Mouse (Mus musculus): ENCODE measurements around the gene Usp31. TPM values are rescaled to one million over a fixed set of nuclear protein-coding genes. Genes with fewer than 3 reads are reported as not detected.

Usp31 gene
- 2.1 and 3.2 TPM in 2 replicates for polyA plus RNA-seq (2012; rRNA removed)

GRCm38 (mm10) chr7:121707073-121707667 is at the start of gene Usp31:
Gene Usp31 (minus strand): TSS chr7:121707253.
- DNase-seq (ENCODE audit: low read depth in 1 of 2, low spot score in 2 of 2): peak; percentile 88 to 93
- TF ChIP-seq CTCF (IDR thresholded peaks at IDR 0.05; ENCODE audit: extremely low read depth, insufficient read depth, insufficient read length, insufficient replicate concordance) (no peak), POLR2A (IDR thresholded peaks at IDR 0.05; ENCODE audit: low read depth, low read length) (peak; percentile 22; the same call in 1 of the 2 replicates)
- H3K36me3 ChIP-seq (ENCODE audit: control insufficient read depth, insufficient read depth, low read length): no peaks in the 10 kb centered on the region
- peaks cover 6% of the 10 kb centered on the region; the same call in 1 of the 2 replicates for H3K4me1 ChIP-seq (ENCODE audit: control insufficient read depth, insufficient read depth, insufficient read length)
- peaks cover 3% of the 10 kb centered on the region for H3K27me3 ChIP-seq (ENCODE audit: control insufficient read depth, insufficient read depth, low read length)
- WGBS: 1% methylated on average over 75 of the region's 82 CpGs
- H3K4me3 ChIP-seq (ENCODE audit: extremely low read depth, insufficient read depth, insufficient read length): peak within 1 kb of the TSS; percentile 85
- peak within 1 kb of the TSS; percentile 38; the same call in 1 of the 2 replicates for H3K27ac ChIP-seq (ENCODE audit: insufficient read depth, low read length)

GRCm38 (mm10) chr7:121754748-121755147 is 47.7 kb upstream of the Usp31 start:
- Histone ChIP-seq H3K27me3 (ENCODE audit: control insufficient read depth, insufficient read depth, low read length) (no peaks in the 10 kb centered on the region), H3K27ac (ENCODE audit: insufficient read depth, low read length) (no peak overlapping the region), H3K4me3 (ENCODE audit: extremely low read depth, insufficient read depth, insufficient read length) (no peak overlapping the region), H3K36me3 (ENCODE audit: control insufficient read depth, insufficient read depth, low read length) (no peaks in the 10 kb centered on the region), H3K4me1 (ENCODE audit: control insufficient read depth, insufficient read depth, insufficient read length) (no peaks in the 10 kb centered on the region)
- WGBS: 18% methylated on average over 8 of the region's 8 CpGs
- no peak for DNase-seq (ENCODE audit: low read depth in 1 of 2, low spot score in 2 of 2)
- no peak for TF ChIP-seq POLR2A (IDR thresholded peaks at IDR 0.05; ENCODE audit: low read depth, low read length)
- TF ChIP-seq CTCF (IDR thresholded peaks at IDR 0.05; ENCODE audit: extremely low read depth, insufficient read depth, insufficient read length, insufficient replicate concordance): no peak

GRCm38 (mm10) chr7:121750244-121750643 is 43.2 kb upstream of the Usp31 start:
- TF ChIP-seq CTCF (IDR thresholded peaks at IDR 0.05; ENCODE audit: extremely low read depth, insufficient read depth, insufficient read length, insufficient replicate concordance): no peak
- 80% methylated on average over 5 of the region's 5 CpGs for WGBS
- DNase-seq (ENCODE audit: low read depth in 1 of 2, low spot score in 2 of 2): no peak
- Histone ChIP-seq H3K27me3 (ENCODE audit: control insufficient read depth, insufficient read depth, low read length) (no peaks in the 10 kb centered on the region), H3K27ac (ENCODE audit: insufficient read depth, low read length) (no peak overlapping the region), H3K4me3 (ENCODE audit: extremely low read depth, insufficient read depth, insufficient read length) (no peak overlapping the region), H3K36me3 (ENCODE audit: control insufficient read depth, insufficient read depth, low read length) (no peaks in the 10 kb centered on the region), H3K4me1 (ENCODE audit: control insufficient read depth, insufficient read depth, insufficient read length) (no peaks in the 10 kb centered on the region)

- WGBS: 61% methylated on average over 29 of the region's 29 CpGs
- TF ChIP-seq CTCF (IDR thresholded peaks at IDR 0.05; ENCODE audit: extremely low read depth, insufficient read depth, insufficient read length, insufficient replicate concordance): no peak
- no peak for TF ChIP-seq POLR2A (IDR thresholded peaks at IDR 0.05; ENCODE audit: low read depth, low read length)
- DNase-seq (ENCODE audit: low read depth in 1 of 2, low spot score in 2 of 2): no peak
Measured at GRCm38 (mm10) chr7:121737511-121738415, 30.7 kb upstream of the Usp31 start.

GRCm38 (mm10) chr7:121734171-121734831 is 27.2 kb upstream of the Usp31 start, which contains the start of gene Scnn1g:
Gene Scnn1g (plus strand): TSS chr7:121734479.
- TF ChIP-seq CTCF (IDR thresholded peaks at IDR 0.05; ENCODE audit: extremely low read depth, insufficient read depth, insufficient read length, insufficient replicate concordance): peak; percentile 80; the same call in 1 of the 2 replicates
- TF ChIP-seq POLR2A (IDR thresholded peaks at IDR 0.05; ENCODE audit: low read depth, low read length): no peak
- 5% methylated on average over 38 of the region's 38 CpGs for WGBS
- Histone ChIP-seq H3K36me3 (ENCODE audit: control insufficient read depth, insufficient read depth, low read length) (no peaks in the 10 kb centered on the region), H3K4me1 (ENCODE audit: control insufficient read depth, insufficient read depth, insufficient read length) (no peaks in the 10 kb centered on the region), H3K27ac (ENCODE audit: insufficient read depth, low read length) (no peak within 1 kb of the TSS), H3K4me3 (ENCODE audit: extremely low read depth, insufficient read depth, insufficient read length) (no peak within 1 kb of the TSS), H3K27me3 (ENCODE audit: control insufficient read depth, insufficient read depth, low read length) (0 out of 2 replicates have a peak, but pooled peaks cover 2% of the 10 kb centered on the region)
- DNase-seq (ENCODE audit: low read depth in 1 of 2, low spot score in 2 of 2): peak; percentile 41 to 68

More at GRCm38 (mm10) chr7:121737511-121738415, 30.7 kb upstream of the Usp31 start:
- H3K4me1 ChIP-seq (ENCODE audit: control insufficient read depth, insufficient read depth, insufficient read length): no peaks in the 10 kb centered on the region
- no peak overlapping the region for H3K4me3 ChIP-seq (ENCODE audit: extremely low read depth, insufficient read depth, insufficient read length)
- H3K27ac ChIP-seq (ENCODE audit: insufficient read depth, low read length): no peak overlapping the region
- no peaks in the 10 kb centered on the region for H3K36me3 ChIP-seq (ENCODE audit: control insufficient read depth, insufficient read depth, low read length)
- 0 out of 2 replicates have a peak, but pooled peaks cover 2% of the 10 kb centered on the region for H3K27me3 ChIP-seq (ENCODE audit: control insufficient read depth, insufficient read depth, low read length)

GRCm38 (mm10) chr7:121730225-121730624 is 23.2 kb upstream of the Usp31 start:
- DNase-seq (ENCODE audit: low read depth in 1 of 2, low spot score in 2 of 2): no peak
- no peaks in the 10 kb centered on the region for H3K36me3 ChIP-seq (ENCODE audit: control insufficient read depth, insufficient read depth, low read length)
- no peak overlapping the region for H3K27ac ChIP-seq (ENCODE audit: insufficient read depth, low read length)
- TF ChIP-seq CTCF (IDR thresholded peaks at IDR 0.05; ENCODE audit: extremely low read depth, insufficient read depth, insufficient read length, insufficient replicate concordance): no peak
- TF ChIP-seq POLR2A (IDR thresholded peaks at IDR 0.05; ENCODE audit: low read depth, low read length): no peak
- no peaks in the 10 kb centered on the region for H3K4me1 ChIP-seq (ENCODE audit: control insufficient read depth, insufficient read depth, insufficient read length)
- WGBS: 15% methylated on average over 5 of the region's 5 CpGs
- 0 out of 2 replicates have a peak, but pooled peaks cover under 1% of the 10 kb centered on the region for H3K27me3 ChIP-seq (ENCODE audit: control insufficient read depth, insufficient read depth, low read length)
- no peak overlapping the region for H3K4me3 ChIP-seq (ENCODE audit: extremely low read depth, insufficient read depth, insufficient read length)

All from spleen, adult 2 months (tissue).